Mouse (Mus musculus): Measurements from ENCODE around the gene Gm6525. TPM values are rescaled to one million over a fixed set of nuclear protein-coding genes. Genes with fewer than 3 reads are reported as not detected.

Gm6525 gene
- total and polyA plus RNA-seq, 2 experiments = not detected

- H3K79me2 ChIP-seq (ENCODE audit: control insufficient read depth, insufficient read depth, low read length) = peaks cover 3% of the 10 kb centered on the region; the same call in 1 of the 2 replicates
- H3K27me3 ChIP-seq (ENCODE audit: control insufficient read depth, insufficient read depth, low read length) = no peaks in the 10 kb centered on the region
- H3K9ac ChIP-seq (ENCODE audit: low read depth, low read length) = no peak overlapping the region
- 93% methylated on average over 7 of the region's 7 CpGs for WGBS
- H3K4me1 ChIP-seq (ENCODE audit: control insufficient read depth, insufficient read depth, low read length) = no peaks in the 10 kb centered on the region
- H3K27ac ChIP-seq (replicated peaks; ENCODE audit: insufficient read depth, low read depth, low read length) = no peak overlapping the region
- DNase-seq (ENCODE audit: extremely low read depth, low read depth, low spot score) = no peak
- no peak for TF ChIP-seq CTCF (IDR thresholded peaks at IDR 0.05; ENCODE audit: low read depth, low read length)
- TF ChIP-seq POLR2A (IDR thresholded peaks at IDR 0.05; ENCODE audit: extremely low read depth, insufficient read depth, low read length) = no peak
- H3K36me3 ChIP-seq (ENCODE audit: control insufficient read depth, insufficient read depth, low read length) = peaks cover 17% of the 10 kb centered on the region
- no peak overlapping the region for H3K4me3 ChIP-seq (ENCODE audit: insufficient read depth, low read depth, low read length)
Observed at GRCm38 (mm10) chr3:84208475-84208874, 34.6 kb downstream of the Gm6525 start.

GRCm38 (mm10) chr3:84208917-84209513, 35.1 kb downstream of the Gm6525 start:
- DNase-seq (ENCODE audit: extremely low read depth, low read depth, low spot score) = no peak
- Histone ChIP-seq H3K4me1 (ENCODE audit: control insufficient read depth, insufficient read depth, low read length) (peaks cover under 1% of the 10 kb centered on the region; the same call in 1 of the 2 replicates), H3K9ac (ENCODE audit: low read depth, low read length) (no peak overlapping the region), H3K36me3 (ENCODE audit: control insufficient read depth, insufficient read depth, low read length) (peaks cover 17% of the 10 kb centered on the region), H3K27ac (replicated peaks; ENCODE audit: insufficient read depth, low read depth, low read length) (no peak overlapping the region), H3K4me3 (ENCODE audit: insufficient read depth, low read depth, low read length) (no peak overlapping the region), H3K27me3 (ENCODE audit: control insufficient read depth, insufficient read depth, low read length) (no peaks in the 10 kb centered on the region), H3K79me2 (ENCODE audit: control insufficient read depth, insufficient read depth, low read length) (peaks cover 3% of the 10 kb centered on the region; the same call in 1 of the 2 replicates)
- WGBS = 87% methylated on average over 7 of the region's 7 CpGs
- TF ChIP-seq CTCF (IDR thresholded peaks at IDR 0.05; ENCODE audit: low read depth, low read length) = no peak
- TF ChIP-seq POLR2A (IDR thresholded peaks at IDR 0.05; ENCODE audit: extremely low read depth, insufficient read depth, low read length) = no peak

DNA sequence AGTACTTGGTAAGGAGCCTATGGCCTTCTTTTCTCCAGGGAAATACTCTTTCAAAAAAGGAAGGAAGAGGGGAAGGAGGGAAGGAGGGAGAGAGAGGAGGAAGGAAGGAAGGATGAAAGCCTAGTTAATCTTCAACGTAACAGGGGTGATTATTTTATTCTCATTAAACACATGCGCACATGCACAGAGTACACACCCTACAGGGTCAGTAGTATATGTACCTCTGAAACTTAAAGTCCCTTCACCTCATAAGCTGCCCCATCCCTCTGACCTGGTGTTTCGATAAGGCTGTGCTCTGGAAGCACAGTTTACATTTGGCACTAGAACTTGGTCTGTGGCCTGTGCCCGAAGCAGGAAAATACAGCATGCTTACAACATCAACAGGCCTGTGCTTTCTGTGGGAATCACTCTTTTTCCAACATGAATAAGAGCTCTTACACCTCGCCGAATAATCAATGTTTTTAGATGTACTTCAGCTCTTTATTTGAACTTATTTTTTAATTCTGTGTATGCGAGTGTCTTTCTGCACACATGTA, 37.5 kb downstream of the Gm6525 start:
- WGBS = 50% methylated on average over 7 of the region's 7 CpGs
- Histone ChIP-seq H3K79me2 (ENCODE audit: control insufficient read depth, insufficient read depth, low read length) (peaks cover 3% of the 10 kb centered on the region; the same call in 1 of the 2 replicates), H3K9ac (ENCODE audit: low read depth, low read length) (no peak overlapping the region), H3K4me3 (ENCODE audit: insufficient read depth, low read depth, low read length) (no peak overlapping the region), H3K36me3 (ENCODE audit: control insufficient read depth, insufficient read depth, low read length) (peaks cover 10% of the 10 kb centered on the region), H3K4me1 (ENCODE audit: control insufficient read depth, insufficient read depth, low read length) (peaks cover 21% of the 10 kb centered on the region), H3K27me3 (ENCODE audit: control insufficient read depth, insufficient read depth, low read length) (no peaks in the 10 kb centered on the region), H3K27ac (replicated peaks; ENCODE audit: insufficient read depth, low read depth, low read length) (no peak overlapping the region)
- peak; percentile 61 for DNase-seq (ENCODE audit: extremely low read depth, low read depth, low spot score)
- TF ChIP-seq POLR2A (IDR thresholded peaks at IDR 0.05; ENCODE audit: extremely low read depth, insufficient read depth, low read length) = no peak
- no peak for TF ChIP-seq CTCF (IDR thresholded peaks at IDR 0.05; ENCODE audit: low read depth, low read length)

DNA sequence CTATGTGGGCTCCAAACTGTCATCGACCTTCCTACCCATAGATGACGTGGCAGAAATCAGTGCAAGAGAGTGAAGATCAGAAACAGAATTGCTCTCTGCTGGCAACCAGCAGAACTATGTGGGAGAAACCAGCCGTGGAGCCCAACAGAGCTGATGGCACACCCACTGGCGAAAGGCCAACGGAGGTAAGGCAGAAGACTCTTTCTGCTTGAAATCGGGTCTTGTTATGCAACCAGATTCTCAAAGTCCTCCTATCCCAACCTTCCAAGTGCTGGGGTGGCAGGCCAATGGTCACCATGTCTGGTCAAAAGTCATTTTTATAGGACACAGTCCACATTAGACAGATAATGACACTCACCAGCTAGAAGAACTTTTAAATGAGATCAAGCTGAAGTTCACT, 40.6 kb downstream of the Gm6525 start:
- peaks cover 22% of the 10 kb centered on the region for H3K4me1 ChIP-seq (ENCODE audit: control insufficient read depth, insufficient read depth, low read length)
- H3K9ac ChIP-seq (ENCODE audit: low read depth, low read length) = no peak overlapping the region
- no peaks in the 10 kb centered on the region for H3K36me3 ChIP-seq (ENCODE audit: control insufficient read depth, insufficient read depth, low read length)
- 40% methylated on average over 6 of the region's 6 CpGs for WGBS
- H3K4me3 ChIP-seq (ENCODE audit: insufficient read depth, low read depth, low read length) = no peak overlapping the region
- peaks cover 4% of the 10 kb centered on the region; the same call in 1 of the 2 replicates for H3K79me2 ChIP-seq (ENCODE audit: control insufficient read depth, insufficient read depth, low read length)
- H3K27ac ChIP-seq (replicated peaks; ENCODE audit: insufficient read depth, low read depth, low read length) = peak overlapping the region; percentile 84
- no peaks in the 10 kb centered on the region for H3K27me3 ChIP-seq (ENCODE audit: control insufficient read depth, insufficient read depth, low read length)
- TF ChIP-seq POLR2A (IDR thresholded peaks at IDR 0.05; ENCODE audit: extremely low read depth, insufficient read depth, low read length) (no peak), CTCF (IDR thresholded peaks at IDR 0.05; ENCODE audit: low read depth, low read length) (no peak)
- peak; percentile 98 for DNase-seq (ENCODE audit: extremely low read depth, low read depth, low spot score)

DNA sequence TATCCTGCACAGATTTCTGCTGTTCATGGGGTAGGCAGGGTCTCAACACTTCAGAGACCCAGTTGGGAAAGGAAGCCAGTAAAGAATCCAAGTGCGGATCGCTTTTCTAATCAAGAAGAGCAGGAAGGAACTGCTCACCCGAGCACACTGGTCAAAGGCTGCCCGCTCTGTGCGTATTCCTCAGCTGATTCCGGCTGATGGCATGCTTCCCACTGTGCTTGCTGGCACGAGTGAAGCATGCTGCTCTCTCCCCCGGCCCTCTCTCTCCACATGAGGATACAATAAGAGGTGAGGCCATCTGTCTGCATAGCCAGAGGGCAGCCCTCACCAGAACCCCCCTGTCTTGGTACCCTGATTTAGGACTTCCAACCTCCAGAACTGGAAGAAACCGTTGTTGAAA, 41.3 kb downstream of the Gm6525 start:
- Histone ChIP-seq H3K79me2 (ENCODE audit: control insufficient read depth, insufficient read depth, low read length) (peaks cover 4% of the 10 kb centered on the region; the same call in 1 of the 2 replicates), H3K27ac (replicated peaks; ENCODE audit: insufficient read depth, low read depth, low read length) (peak overlapping the region; percentile 84), H3K4me1 (ENCODE audit: control insufficient read depth, insufficient read depth, low read length) (peaks cover 22% of the 10 kb centered on the region), H3K4me3 (ENCODE audit: insufficient read depth, low read depth, low read length) (no peak overlapping the region), H3K27me3 (ENCODE audit: control insufficient read depth, insufficient read depth, low read length) (no peaks in the 10 kb centered on the region), H3K36me3 (ENCODE audit: control insufficient read depth, insufficient read depth, low read length) (no peaks in the 10 kb centered on the region), H3K9ac (ENCODE audit: low read depth, low read length) (peak overlapping the region; percentile 9; the same call in 1 of the 2 replicates)
- peak; percentile 73 for DNase-seq (ENCODE audit: extremely low read depth, low read depth, low spot score)
- WGBS = 10% methylated on average over 9 of the region's 9 CpGs
- no peak for TF ChIP-seq CTCF (IDR thresholded peaks at IDR 0.05; ENCODE audit: low read depth, low read length)
- TF ChIP-seq POLR2A (IDR thresholded peaks at IDR 0.05; ENCODE audit: extremely low read depth, insufficient read depth, low read length) = no peak
